Comparison of ENCODE assay signal across 8 mouse cellular contexts in genomic region chr13:89539205-89539886, GRCm38 (mm10). TPM values are rescaled to one million over a fixed set of nuclear protein-coding genes. Genes with fewer than 3 reads are reported as not detected.
A peak's percentile ranks its signal among the peaks of the same experiment; 100 is the strongest.
DNase-seq lines count a peak whose midpoint lies in the region; ATAC-seq and TF ChIP-seq lines count a peak whose summit lies in the region.

TSS of gene Hapln1 (plus strand) at chr13:89539796.

- no peak for DNase-seq in lung, adult 2 months
- DNase-seq in lung, adult 18-20 months, result no peak
- peak; percentile 80 for DNase-seq in embryo, embryonic 9.5 days (ENCODE audit: extremely low spot score)
- peak; percentile 42 to 58 for DNase-seq in layer of hippocampus, postnatal 10 days (ENCODE audit: low spot score in 2 of 2)
- peak; percentile 45 for DNase-seq in lung, postnatal 10 days
- peak; percentile 13 for DNase-seq in retina, postnatal 7 days (ENCODE audit: low read depth, low spot score)
- no peak for DNase-seq in spleen, adult 12 weeks (ENCODE audit: low spot score)

- H3K4me3 ChIP-seq in lung, adult 2 months (replicated peaks; ENCODE audit: extremely low read depth, low read depth, low read length), result peak within 1 kb of the TSS; percentile 51

- H3K4me1 ChIP-seq in lung, adult 2 months (ENCODE audit: control insufficient read depth, insufficient read depth, low read length), result peaks cover 6% of the 10 kb centered on the region; the same call in 1 of the 2 replicates

- TF ChIP-seq POLR2A in lung, adult 2 months (IDR thresholded peaks at IDR 0.05; ENCODE audit: borderline replicate concordance, extremely low read depth, low read depth, low read length), result no peak

- peak; percentile 54 to 73 for ATAC-seq in hematopoietic stem cell, adult 5-6 weeks (replicated peaks in 1 of 2; ENCODE audit: insufficient read depth in 1 of 2, low FRiP score in 2 of 2, low TSS enrichment in 1 of 2, low read depth in 1 of 2, poor library complexity in 2 of 2, severe bottlenecking in 2 of 2)

- WGBS in lung, adult 2 months, result 1% methylated on average over 29 of the region's 29 CpGs

- no peak; the same call in 1 of the 2 replicates for TF ChIP-seq CTCF in lung, adult 2 months (IDR thresholded peaks at IDR 0.05; ENCODE audit: insufficient read depth, low read length)

RNA-seq across cellular contexts. Expression of gene Hapln1, which starts in this region (rescaled TPM):
- 0.26 and 0.45 TPM in 2 replicates for polyA plus RNA-seq in lung, adult 2 months (2012; rRNA removed)
- total RNA-seq in hematopoietic stem cell, adult 5-6 weeks (2017), result not detected in 2 replicates
- total RNA-seq in layer of hippocampus, postnatal 10 days (2021), result 10 to 100 TPM; 83.4 to 98.5 TPM

Comparison
In these comparisons a context has a peak if more than half of its experiments do, and no peak if none do; other contexts are left out.
1. RNA of gene Hapln1 (total RNA-seq): 83.4 to 98.5 TPM in layer of hippocampus, postnatal 10 days; not detected in hematopoietic stem cell, adult 5-6 weeks; every median in the first group is over 10 times any median in the second.
2. DNase-seq: peak in embryo, embryonic 9.5 days (single experiment), layer of hippocampus, postnatal 10 days (2 of 2), lung, postnatal 10 days (single experiment) and retina, postnatal 7 days (single experiment); none in lung, adult 2 months (single experiment), lung, adult 18-20 months (0 of 2) and spleen, adult 12 weeks (single experiment).
3. Peak in ATAC-seq in hematopoietic stem cell, adult 5-6 weeks; RNA of the gene not detected or under 1 TPM.